26 mouse cellular contexts compared by ENCODE assay signal in the genomic region with DNA sequence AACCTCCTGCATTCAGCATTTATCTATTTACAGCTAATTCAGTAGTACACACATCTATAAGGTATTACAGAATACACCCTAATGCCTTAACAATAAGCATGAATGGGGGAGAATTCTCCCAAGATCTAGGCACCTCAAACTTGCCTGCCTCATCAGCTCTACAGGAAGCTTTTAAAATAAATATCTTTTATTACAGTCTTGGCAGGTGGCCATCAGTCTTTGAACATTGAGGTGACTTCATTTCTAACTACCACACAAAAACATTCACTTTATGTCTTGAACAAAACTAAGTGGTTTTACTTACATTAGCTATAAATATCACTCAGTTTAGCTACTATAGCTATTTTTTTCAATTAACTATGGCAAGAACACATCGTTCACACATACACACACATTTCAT.
DNase-seq lines count a peak whose midpoint lies in the region; ATAC-seq and TF ChIP-seq lines count a peak whose summit lies in the region.
"Had no signal": no experiment of that assay in that cellular context is flagged by ENCODE, and none has a peak within 500 bp of the region (broad histone marks: within the 10 kb centered on the region; RNA-seq: fewer than 3 reads in every experiment).

No protein-coding gene starts in this region.

- ATAC-seq in embryonic facial prominence, embryonic 14.5 days (ENCODE audit: low read depth): no peak
- no peak for ATAC-seq in lung, embryonic 14.5 days (ENCODE audit: insufficient read depth)
- ATAC-seq: activated CD4-positive, CD25-positive, alpha-beta regulatory T cell, adult 4 months; CD4-positive, CD25-positive, alpha-beta regulatory T cell, adult 4 months; forebrain, embryonic 15.5 days; hindbrain, postnatal 0 days; inflammation-experienced regulatory T-cells, adult 6 months had no signal

- H3K4me1 ChIP-seq in embryonic facial prominence, embryonic 14.5 days (ENCODE audit: control insufficient read depth, insufficient read depth, low read length): no peaks in the 10 kb centered on the region
- no peaks in the 10 kb centered on the region for H3K4me1 ChIP-seq in embryonic facial prominence, embryonic 10.5 days
- H3K4me1 ChIP-seq in lung, embryonic 14.5 days (ENCODE audit: insufficient read depth): no peaks in the 10 kb centered on the region
- H3K4me1 ChIP-seq: embryonic facial prominence, embryonic 12.5 days; forebrain, embryonic 12.5 days; forebrain, embryonic 15.5 days; heart, embryonic 10.5 days had no signal

- DNase-seq in embryonic facial prominence, embryonic 14.5 days (ENCODE audit: low spot score): peak; percentile 51
- DNase-seq in embryonic facial prominence, embryonic 10.5 days (ENCODE audit: low spot score): no peak
- peak; percentile 22 for DNase-seq in lung, embryonic 14.5 days
- DNase-seq in lung, postnatal 14 days: no peak
- DNase-seq in NIH3T3 (ENCODE audit: low read depth): peak; percentile 5
- DNase-seq in ovary, postnatal 14 days (ENCODE audit: low spot score): no peak
- DNase-seq: adrenal gland, adult 8-10 months; adrenal gland, postnatal 36 days; cerebellum, adult 18-20 months; cerebellum, adult 9-10 months; cerebellum, postnatal 14 days; gastrocnemius, postnatal 36 days; heart, adult 2 months; heart, postnatal 14 days; heart, postnatal 4 days had no signal

- no peak for TF ChIP-seq CTCF in lung, embryonic 14.5 days (IDR thresholded peaks at IDR 0.05; ENCODE audit: low read depth)

- H3K4me3 ChIP-seq in embryonic facial prominence, embryonic 14.5 days (ENCODE audit: low read depth, low read length): no peak overlapping the region
- H3K4me3 ChIP-seq in embryonic facial prominence, embryonic 10.5 days: no peak overlapping the region
- H3K4me3 ChIP-seq in lung, embryonic 14.5 days (ENCODE audit: low read depth, low read length): no peak overlapping the region
- H3K4me3 ChIP-seq: embryonic facial prominence, embryonic 12.5 days; erythroblast, embryonic 14.5 days; forebrain, embryonic 12.5 days; forebrain, embryonic 15.5 days; heart, adult 2 months; heart, embryonic 10.5 days; heart, embryonic 13.5 days had no signal

- H3K9ac ChIP-seq in embryonic facial prominence, embryonic 14.5 days (ENCODE audit: low read depth, low read length): no peak overlapping the region
- no peak overlapping the region for H3K9ac ChIP-seq in lung, embryonic 14.5 days
- H3K9ac ChIP-seq: embryonic facial prominence, embryonic 12.5 days; forebrain, embryonic 12.5 days; forebrain, embryonic 15.5 days; heart, embryonic 13.5 days; hindbrain, embryonic 14.5 days had no signal

- H3K4me2 ChIP-seq in embryonic facial prominence, embryonic 14.5 days (ENCODE audit: low read depth, low read length): no peak overlapping the region
- no peak overlapping the region for H3K4me2 ChIP-seq in lung, embryonic 14.5 days
- H3K4me2 ChIP-seq: embryonic facial prominence, embryonic 12.5 days; forebrain, embryonic 12.5 days; forebrain, embryonic 15.5 days; heart, embryonic 13.5 days; hindbrain, embryonic 14.5 days had no signal

- H3K27ac ChIP-seq in embryonic facial prominence, embryonic 14.5 days (replicated peaks; ENCODE audit: low read depth, low read length): no peak overlapping the region
- H3K27ac ChIP-seq in embryonic facial prominence, embryonic 10.5 days (replicated peaks): no peak overlapping the region
- H3K27ac ChIP-seq in lung, embryonic 14.5 days (ENCODE audit: low read depth): no peak overlapping the region
- H3K27ac ChIP-seq: embryonic facial prominence, embryonic 12.5 days; forebrain, embryonic 12.5 days; forebrain, embryonic 15.5 days; heart, adult 2 months; heart, embryonic 10.5 days; heart, embryonic 13.5 days; hindbrain, embryonic 14.5 days; hindbrain, postnatal 0 days had no signal

- WGBS in embryonic facial prominence, embryonic 14.5 days: 81% methylated on average over 1 of the region's 1 CpGs
- WGBS in embryonic facial prominence, embryonic 10.5 days: 92% methylated on average over 1 of the region's 1 CpGs
- WGBS in lung, embryonic 14.5 days: 74% methylated on average over 1 of the region's 1 CpGs

- no peaks in the 10 kb centered on the region for H3K27me3 ChIP-seq in embryonic facial prominence, embryonic 14.5 days (replicated peaks; ENCODE audit: control insufficient read depth, insufficient read depth, low read length)
- H3K27me3 ChIP-seq in embryonic facial prominence, embryonic 10.5 days (replicated peaks; ENCODE audit: low read depth, poor library complexity, severe bottlenecking): no peaks in the 10 kb centered on the region
- H3K27me3 ChIP-seq in lung, embryonic 14.5 days (ENCODE audit: insufficient read depth, low read length): no peaks in the 10 kb centered on the region
- H3K27me3 ChIP-seq: embryonic facial prominence, embryonic 12.5 days; forebrain, embryonic 12.5 days; forebrain, embryonic 15.5 days; heart, embryonic 13.5 days had no signal

- no peaks in the 10 kb centered on the region for H3K36me3 ChIP-seq in embryonic facial prominence, embryonic 14.5 days (ENCODE audit: control insufficient read depth, insufficient read depth, low read length)
- no peaks in the 10 kb centered on the region for H3K36me3 ChIP-seq in embryonic facial prominence, embryonic 10.5 days (replicated peaks)
- no peaks in the 10 kb centered on the region for H3K36me3 ChIP-seq in lung, embryonic 14.5 days (ENCODE audit: insufficient read depth)
- H3K36me3 ChIP-seq: embryonic facial prominence, embryonic 12.5 days; forebrain, embryonic 12.5 days; forebrain, embryonic 15.5 days; heart, embryonic 10.5 days; heart, embryonic 13.5 days had no signal

- no peaks in the 10 kb centered on the region for H3K9me3 ChIP-seq in embryonic facial prominence, embryonic 14.5 days (ENCODE audit: control insufficient read depth, low read length)
- H3K9me3 ChIP-seq in embryonic facial prominence, embryonic 10.5 days: no peaks in the 10 kb centered on the region
- H3K9me3 ChIP-seq in lung, embryonic 14.5 days (ENCODE audit: low read depth, low read length): no peaks in the 10 kb centered on the region
- H3K9me3 ChIP-seq: embryonic facial prominence, embryonic 12.5 days; forebrain, embryonic 12.5 days; forebrain, embryonic 15.5 days; heart, embryonic 10.5 days; heart, embryonic 13.5 days had no signal

Comparison
In these comparisons a context has a peak if more than half of its experiments do, and no peak if none do; other contexts are left out.
1. DNase-seq: peak in embryonic facial prominence, embryonic 14.5 days (single experiment), lung, embryonic 14.5 days (single experiment) and NIH3T3 (single experiment); none in embryonic facial prominence, embryonic 10.5 days (single experiment), lung, postnatal 14 days (single experiment) and ovary, postnatal 14 days (single experiment).